Mouse (Mus musculus): ENCODE results near the gene Rad21l.

Gene Rad21l

DNA sequence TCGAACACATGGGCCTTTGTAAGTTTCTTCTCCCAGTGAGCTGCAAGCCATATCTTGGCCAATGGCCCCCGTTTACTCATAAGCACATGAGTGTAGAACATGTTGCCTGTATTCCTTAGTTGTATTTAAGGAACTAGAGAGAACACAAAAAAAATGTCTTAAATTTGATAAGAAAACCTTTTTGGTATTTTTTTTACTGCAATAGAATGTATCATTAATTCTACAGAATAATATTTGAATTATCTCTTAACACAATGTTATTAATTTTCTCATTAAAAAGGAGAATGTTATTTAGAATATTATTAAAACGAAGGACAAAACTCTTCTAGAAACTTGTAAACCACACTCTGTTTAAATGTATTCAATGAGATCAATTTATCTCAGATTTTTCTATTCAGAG is at the start of gene Rad21l:
Rad21l (minus strand) TSS at position 101 of the 400 bp plus-strand sequence.
- DNase-seq (ENCODE audit: low spot score in 2 of 2): no peak

DNA sequence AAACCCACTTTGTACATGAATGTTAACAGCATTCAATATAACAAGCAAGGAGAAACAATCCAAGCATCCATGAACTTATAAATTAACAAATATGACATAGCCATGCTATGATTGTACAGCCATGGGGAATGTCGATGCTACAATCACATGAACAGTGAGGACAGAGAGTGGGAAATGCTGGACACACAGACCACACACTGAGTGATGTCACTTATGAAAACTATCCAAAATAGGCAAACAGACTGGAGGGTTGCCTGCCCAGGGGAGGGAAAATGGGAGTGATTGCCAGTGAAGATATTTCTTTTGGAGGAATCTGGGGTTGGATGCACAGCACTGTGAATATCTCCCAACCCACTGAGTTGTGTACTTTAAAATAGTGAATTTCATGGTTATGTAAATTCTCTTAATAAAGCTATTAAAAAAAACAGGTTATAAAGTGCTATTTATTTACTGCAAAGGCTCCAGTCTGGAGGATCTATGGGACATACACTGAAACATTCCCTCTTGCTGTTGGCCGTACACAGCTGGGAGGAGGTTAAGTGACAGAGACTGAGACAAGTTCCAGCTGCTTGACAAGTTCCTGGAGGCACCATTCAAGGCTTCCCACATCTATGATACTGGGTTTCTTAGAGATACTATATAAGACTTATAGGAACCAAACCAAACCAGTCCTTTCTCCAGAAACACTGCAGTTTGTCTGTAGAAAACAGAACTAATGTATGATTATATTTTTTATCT is 48.2 kb upstream of the Rad21l start:
- DNase-seq (ENCODE audit: low spot score in 2 of 2): no peak

DNA sequence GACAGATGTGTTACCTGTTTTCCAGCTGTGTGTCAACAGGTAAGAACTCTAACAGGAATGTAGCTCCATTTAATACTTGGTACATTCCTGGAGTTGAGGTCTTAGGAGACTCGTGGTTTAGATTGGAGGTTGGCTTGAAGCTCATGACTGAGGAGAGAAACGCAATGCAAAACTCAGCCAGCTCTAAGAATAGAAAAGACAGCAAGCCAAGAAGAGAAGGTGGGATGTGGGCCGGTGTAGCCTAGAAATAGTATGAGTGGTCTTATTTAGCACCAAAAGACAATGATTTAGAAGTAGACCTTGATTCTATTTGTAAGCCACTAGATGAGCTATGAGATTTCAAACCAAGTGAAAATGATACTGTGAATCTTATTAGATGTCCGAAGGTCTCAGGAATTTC is 47.2 kb upstream of the Rad21l start:
- DNase-seq (ENCODE audit: low spot score in 2 of 2): no peak

DNA sequence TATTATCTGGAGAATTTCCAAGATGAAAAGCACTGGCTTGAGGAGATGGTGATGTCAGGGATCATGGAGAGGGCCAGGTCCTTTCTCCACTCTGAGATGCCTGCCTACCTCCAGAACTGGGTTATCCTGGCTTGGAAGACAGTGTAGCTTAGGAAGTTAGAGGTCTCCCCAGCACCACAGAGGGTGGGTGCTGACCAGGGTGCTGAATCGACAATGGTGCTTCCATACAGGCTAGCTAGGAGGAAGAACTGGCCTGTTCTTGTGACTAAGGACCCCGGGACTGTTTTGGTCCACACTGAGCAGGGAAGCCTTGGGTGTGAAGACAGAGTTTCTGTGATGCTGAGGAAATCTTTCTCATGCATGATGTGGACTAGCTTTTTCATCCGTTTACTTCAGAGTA is 44.3 kb upstream of the Rad21l start:
- DNase-seq (ENCODE audit: low spot score in 2 of 2): peak in 1 of 2 experiments; percentile 55

DNA sequence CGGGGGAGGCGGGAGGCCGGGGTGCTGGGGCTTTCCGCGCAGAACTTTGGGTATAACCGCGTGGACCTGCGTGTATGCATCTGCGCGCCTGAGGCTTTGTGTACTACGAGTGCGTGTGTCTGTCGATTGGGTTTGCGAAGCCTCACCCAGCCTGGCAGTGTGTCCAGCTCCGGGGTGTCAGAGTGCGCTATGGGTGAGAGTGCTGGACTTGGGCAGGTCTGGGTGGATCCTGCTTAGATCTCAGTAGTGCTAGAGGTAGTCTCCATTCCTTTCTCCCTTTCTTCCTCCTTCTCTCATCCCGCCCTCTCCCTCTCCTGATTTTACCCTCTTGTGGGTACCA is 34.5 kb upstream of the Rad21l start:
- DNase-seq (ENCODE audit: low spot score in 2 of 2): no peak

DNA sequence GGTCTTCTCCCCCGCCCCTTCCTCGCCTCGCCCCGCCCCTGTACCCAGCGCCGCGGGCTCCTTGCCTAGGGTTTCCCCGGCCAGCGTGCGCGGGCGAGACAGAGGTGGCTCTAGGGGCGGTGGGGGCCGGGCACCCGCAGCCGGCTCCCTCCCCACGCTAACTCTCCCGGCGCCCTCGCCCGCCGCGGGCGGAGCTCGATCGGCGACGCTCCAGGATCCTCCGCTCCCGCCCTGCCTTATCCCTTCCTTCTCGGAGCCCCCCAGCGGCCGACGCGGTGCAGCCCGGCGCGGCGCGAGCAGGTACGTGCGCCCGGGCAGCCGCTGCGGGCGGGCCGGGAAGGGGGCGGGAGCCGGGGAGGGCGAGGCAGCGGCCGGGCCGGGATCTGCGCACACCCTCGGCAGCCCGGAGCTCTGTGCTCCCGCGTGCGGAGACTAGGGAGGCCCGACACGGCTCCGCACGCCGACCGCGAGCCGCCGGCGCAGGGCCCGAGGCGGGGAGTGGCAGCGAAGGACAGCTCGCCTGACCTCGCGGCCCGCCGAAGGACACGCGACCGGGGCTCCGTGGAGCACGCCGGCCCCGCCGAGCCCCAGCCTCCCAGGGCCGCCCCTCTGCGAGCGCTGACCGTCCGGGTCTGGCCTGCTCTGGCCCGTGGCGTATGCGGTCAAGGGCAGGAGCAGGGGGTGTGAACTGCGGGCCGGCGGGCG is 34.0 kb upstream of the Rad21l start:
- DNase-seq (ENCODE audit: low spot score in 2 of 2): no peak

DNA sequence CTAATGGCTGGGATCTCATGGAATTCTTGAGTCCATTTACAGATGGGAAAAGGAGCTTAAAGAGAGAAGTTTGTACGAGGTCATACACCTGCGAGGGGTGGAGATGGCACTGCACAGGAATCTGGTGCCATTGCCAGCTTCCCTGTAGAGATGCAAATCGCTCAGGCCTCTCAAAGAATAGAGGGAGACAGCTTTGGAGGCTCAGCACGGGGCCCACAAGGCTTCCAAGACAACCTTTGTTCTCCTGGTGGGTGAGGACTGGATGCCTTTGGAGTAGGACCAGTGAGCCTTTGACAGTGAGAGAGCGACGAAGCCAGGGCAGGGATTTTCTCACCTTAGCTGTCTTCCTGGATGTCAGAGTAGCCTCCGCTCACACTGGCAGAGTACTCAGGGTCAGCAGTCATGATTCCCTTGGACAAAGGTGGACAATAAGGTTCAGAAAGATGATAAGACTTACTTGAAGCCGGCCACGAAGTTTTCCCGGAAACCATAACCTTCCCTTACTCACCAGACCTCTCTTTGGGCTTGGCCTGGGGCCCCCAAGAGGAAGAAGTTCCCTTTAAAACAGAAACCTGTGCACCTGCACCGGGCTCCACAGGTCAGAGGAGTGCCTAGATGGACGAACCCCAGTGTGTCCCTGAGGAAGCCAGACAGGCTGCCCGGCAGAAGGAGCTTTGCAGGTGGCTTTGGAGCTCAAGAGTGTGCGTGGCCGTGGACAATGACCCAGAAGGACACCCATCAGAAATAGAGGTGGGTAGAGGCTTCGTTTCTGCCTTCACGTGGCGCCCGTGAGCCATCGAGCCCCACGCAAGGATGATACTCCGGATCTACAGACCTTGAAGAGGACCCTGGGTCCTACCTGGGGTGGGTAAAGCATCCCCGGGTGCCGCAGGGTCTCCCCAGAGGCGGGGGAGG is 33.2 kb upstream of the Rad21l start, which contains the start of gene Tmem74b:
Tmem74b (plus strand) TSS at position 778 of the 915 bp plus-strand sequence.
- no peak for DNase-seq (ENCODE audit: low spot score in 2 of 2)

DNA sequence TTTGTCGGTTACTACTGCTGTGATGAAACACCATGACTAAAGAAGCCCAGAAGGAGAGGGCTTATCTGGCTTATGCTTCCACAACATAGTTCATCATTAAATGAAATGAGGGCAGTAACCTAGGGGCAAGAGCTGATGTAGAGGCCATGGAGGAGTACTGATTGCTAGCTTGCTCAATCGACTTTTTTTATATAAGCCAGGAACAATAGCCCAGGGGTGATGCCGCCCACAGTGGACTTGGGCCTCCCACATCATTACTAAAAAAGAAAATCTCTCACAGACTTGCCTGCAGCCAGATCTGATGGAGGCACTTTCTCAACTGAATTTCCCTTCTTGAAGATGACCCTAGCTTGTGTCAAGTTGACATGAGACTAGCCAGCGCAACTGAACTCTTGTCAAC is 14.6 kb upstream of the Rad21l start:
- DNase-seq (ENCODE audit: low spot score in 2 of 2): no peak

DNA sequence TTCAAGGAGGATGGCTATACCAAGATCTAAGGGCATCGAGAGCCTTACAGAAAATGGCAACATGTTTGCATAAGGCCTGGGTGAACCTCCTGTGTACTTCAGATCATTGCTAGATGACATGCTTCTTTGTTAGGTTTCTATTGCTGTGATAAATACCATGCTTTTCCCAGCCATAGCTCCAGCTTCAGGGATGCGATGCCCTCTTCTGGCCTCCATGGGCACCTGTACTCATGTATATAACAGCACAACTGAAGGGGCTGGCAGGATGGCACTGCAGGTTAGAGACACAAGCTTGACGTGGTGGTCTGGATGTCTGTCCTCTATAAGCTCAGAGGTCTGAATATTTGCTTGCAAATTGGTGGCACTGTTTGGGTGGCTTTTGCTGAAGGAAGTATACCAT is 14.0 kb upstream of the Rad21l start:
- no peak for DNase-seq (ENCODE audit: low spot score in 2 of 2)

DNA sequence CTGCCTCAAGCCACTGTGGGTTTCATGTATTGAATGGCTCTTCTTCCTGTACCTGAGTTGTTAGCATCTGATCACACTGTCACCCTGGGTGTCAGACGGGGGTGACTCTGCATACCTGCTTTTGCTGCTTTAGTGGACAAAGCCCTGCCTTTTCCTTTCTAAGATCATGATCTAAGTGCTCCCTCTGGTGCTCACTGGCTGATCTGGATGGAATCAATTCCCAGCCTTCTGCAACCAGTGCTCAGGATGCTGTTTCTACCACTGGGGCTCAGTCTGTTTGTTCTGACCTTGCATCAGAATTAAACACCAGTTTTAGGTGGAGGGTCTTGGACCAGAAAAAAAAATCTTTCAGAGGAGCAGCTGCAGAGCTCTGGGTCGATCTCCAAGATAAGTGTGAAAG is 7.9 kb upstream of the Rad21l start:
- no peak for DNase-seq (ENCODE audit: low spot score in 2 of 2)

DNA sequence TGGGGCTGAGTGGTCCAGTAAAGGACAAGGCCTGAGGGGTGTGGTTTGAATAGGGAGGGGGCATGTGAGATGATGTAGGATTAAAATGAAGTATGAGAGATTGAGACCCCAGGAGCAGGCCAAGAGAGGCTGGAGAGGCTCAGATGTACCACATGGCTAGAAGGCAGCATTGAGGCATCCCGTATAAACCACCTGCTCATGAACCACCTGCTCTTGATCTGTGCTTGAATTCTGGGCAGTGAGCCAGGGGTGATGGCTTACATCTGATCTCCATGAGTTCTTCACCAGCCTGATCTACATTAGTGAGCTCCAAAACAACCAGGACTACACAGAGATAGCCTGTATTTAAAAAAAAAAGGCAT is 2.6 kb upstream of the Rad21l start:
- no peak for DNase-seq (ENCODE audit: low spot score in 2 of 2)

DNA sequence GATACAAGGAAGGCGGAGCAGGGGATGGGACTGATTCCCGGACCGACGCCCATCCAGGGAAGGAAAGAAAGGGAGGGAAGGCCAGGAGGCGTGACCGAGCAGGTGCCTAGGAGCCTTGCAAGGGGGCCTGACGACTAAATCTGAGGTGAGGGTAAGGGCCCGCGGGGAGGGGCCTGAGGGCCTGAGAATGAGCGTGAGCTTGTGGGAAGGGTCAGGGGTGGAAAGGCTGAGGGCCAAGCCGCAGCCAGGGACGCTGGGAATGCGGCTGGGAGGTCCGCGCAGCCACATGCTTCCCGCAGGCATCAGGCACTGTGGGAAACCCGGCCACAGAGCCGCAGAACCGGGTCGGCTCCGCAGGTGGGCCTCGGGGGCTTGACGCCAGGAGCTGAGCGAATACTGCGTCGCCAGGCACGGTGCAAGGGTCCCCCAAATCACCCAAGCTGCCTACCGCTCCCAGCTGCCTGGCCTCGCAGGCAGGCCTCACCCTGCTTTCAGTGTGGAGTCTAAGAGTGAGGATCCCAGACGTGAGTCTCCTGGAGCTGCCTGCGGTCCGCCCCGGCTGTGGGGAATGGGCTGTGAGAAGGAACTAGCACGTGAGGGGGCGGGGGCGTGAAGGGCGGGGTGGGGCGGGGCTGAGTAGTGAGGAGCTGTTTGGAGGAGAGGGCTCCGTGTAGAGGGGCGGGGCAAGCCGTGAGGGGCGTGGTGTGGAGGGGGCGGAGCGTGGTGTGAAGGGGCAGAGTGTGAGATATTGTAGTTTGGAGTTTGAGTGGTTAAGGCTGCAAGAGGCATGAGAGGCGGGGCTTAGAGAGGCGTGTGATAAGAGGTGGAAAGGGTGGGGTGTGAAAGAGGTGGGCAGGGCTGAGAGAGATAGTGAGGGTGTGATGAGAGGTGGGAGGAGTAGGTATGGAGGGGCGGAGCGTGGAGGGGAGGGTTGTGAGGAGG is 2.0 kb upstream of the Rad21l start:
- DNase-seq (ENCODE audit: low spot score in 2 of 2): peak in 1 of 2 experiments; percentile 19

DNA sequence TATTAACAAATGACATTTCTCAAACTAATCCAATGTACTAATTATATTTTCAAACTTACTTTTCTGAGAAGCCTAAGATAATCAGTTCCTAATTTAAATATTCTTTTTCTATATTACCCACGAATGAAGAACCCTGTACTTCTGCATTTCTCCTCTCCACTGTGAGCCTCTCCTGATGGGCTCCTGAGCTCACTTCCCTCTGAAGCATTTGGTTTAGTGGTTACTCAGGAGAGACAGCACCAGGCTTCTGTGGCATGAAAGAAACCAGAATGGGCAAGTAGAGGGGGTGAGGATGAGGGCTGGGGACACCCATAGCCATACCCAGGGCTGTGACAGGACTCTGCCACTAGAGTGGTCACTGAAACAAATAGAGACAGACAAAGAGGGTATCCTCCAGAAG is 16.3 kb downstream of the Rad21l start:
- no peak for DNase-seq (ENCODE audit: low spot score in 2 of 2)

DNA sequence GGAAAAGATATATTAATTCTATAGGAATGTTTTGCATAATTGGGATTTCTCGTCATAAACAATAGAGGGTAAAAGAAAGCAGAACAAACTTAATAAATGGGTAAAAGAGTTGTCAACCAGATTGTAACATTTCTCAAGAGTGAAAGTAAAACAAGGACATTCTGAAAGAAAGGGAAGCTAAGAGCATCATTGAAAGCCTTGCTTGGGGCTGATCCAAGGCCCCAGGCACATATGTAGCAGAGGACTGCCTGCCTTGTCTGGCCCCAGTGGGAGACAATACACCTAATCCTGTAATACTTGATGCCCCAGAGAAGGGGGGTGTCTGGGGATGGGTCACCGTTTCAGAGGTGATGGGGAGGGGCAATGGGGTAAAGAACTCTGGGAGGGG is 32.3 kb downstream of the Rad21l start:
- DNase-seq (ENCODE audit: low spot score in 2 of 2): no peak

DNA sequence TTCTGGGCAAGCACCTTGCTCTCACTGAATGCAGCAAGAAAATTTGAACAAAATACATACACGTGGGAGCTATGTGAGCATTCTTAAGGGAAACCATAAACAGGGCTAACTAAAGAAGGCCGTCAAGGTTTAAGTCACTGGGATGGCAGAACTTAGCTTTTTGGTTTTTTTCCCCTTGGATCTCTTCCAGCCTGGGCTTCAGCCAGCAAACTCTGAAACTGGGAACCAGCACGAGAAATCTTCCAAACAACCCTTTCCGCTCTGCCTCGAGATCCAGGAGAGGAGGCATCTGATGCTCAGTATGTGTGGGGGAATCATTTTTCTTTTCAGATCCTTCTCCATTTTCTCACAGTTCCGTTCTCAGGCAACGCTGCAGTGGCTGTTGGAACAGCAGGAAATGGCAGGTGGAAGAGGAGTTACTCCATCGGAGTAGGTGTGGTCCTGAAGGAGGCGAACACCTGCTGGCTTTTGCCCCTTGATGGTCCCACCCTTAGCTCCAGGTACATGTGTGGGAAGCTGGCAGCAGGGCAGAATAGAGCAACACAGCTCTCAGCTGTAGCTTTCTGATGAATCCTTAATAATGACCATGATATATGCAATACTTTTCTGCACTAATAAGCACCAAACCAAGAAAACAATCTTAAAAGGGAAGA is 32.8 kb downstream of the Rad21l start:
- no peak for DNase-seq (ENCODE audit: low spot score in 2 of 2)

DNA sequence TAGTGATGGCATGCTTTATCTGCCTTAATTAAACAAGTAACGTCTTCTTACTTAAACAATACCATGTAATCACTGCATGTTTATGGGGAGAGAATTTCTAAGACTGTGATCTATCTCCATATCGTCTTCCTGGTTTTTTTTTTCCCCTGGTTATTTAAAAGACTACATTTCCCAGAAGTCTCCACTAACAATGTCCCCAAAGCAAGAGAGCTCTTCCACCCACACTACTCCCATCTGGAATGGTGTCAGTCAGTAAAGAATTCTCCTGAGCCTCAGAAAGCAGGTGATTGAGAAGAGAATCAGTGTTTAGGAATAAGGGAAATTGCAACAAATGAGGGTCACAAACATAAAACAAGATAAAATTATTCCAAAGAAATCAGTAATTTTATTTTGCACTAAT is 33.4 kb downstream of the Rad21l start:
- no peak for DNase-seq (ENCODE audit: low spot score in 2 of 2)

DNA sequence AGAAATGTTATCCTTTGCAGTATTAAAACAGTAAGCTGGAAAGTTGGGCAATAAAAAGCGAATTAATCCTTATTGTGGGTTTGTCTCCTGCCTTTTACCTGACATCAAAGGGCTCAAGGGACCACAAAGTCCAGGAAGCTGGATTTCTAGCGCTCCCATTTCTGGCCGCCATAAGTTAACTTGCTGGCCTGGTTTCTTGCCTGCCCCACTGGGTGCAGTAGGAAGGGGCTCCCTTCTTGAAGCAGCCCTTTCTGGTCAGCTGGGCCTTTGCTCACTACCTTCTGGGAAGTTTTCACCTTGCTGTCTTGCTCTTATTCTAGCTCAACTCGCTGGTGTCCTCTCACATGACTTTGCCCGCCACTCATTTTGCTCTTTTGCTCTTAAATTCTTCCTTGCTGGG is 35.4 kb downstream of the Rad21l start:
- DNase-seq (ENCODE audit: low spot score in 2 of 2): no peak

DNA sequence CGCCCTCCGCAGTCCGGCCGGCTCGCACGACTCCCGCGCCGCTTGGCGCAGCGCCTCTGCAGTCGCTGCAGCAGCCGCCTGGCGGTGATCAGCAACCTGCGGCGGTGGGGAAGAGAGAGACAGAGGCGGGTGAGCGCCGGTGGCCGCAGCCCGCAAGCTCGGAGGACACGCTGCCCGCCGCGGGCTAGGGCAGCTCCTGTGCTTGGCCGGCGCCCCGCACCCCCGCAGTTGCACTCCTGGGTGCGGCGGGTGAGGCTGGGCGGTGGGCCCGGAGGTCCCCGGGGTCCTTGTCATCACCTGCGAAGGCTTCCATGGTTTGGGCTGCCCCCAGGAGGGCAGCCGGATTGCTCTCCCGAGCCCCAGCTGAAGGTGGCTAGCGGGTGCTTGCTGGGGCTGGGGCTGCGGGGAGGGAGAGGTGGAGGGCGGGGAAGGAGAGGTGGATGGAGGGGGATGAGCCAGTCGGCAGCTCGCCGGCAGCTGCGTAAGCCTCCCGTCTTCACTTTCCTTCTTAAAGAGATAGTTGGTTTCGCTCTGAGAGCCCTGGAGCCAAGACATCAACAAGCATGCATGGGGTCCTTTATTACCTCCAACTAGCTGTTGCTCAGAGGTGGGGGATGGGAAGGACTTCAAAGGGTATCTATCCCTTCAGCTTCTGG is 36.0 kb downstream of the Rad21l start, which contains the start of gene Snph:
Snph (minus strand) TSS at position 435 of the 656 bp plus-strand sequence.
- DNase-seq (ENCODE audit: low spot score in 2 of 2): peak in 1 of 2 experiments; percentile 40

DNA sequence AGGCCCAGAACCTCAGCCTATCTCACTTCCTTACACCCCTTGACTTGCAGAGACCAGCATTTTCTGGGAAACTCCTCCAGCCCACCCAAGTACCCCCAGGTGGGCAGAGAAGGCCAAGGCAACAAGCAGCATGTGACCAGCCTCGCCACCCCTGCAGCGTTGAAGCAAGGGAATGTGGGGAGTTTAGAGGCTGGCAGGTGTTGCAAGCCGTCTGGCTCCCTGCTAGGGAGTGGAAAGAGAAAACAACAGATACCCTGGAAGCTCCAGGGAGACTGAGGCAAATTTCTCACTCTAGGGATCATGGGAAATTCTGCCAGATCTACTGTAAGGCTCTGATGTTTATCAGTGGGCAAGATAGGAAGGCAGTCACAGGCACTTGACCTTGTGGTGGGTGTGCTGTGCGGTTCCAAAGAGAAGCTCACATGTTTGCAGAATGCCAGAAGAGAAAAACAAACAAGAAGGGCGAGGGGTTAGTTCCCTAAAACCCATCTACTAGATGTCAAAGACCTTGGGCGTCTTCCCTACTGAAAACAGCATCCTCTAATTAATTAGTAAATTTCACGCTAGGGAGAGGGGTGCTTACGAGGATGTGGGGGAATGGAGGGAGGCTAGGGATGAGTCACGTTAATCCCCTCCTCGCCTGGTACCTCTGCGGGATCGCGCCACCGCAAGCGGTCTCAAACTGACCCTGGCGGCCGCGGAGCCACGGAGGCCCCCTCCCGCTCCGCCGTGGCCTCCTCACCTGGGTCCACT is 36.8 kb downstream of the Rad21l start:
- DNase-seq (ENCODE audit: low spot score in 2 of 2): no peak

DNA sequence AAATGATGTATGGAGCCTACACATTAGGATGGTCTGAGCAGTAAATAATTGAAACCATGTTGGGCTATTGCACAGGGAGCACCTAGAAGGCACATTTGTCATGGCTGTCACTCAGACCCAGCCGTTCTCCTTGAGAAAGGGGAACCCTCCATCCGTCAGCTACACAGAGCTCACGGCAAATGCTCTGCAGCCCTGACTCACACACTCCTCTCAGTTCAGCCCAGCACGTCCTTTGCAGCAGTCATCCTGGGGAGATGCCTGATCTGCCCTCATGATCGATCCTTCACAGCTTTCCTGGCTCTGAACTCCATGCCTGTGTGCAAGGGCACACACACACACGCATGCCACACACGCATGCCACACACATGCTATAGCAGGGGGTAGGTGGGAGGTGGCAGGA is 39.0 kb downstream of the Rad21l start:
- DNase-seq (ENCODE audit: low spot score in 2 of 2): no peak
